Mouse (Mus musculus): ENCODE data around the gene Ddhd1. TPM values are rescaled to one million over a fixed set of nuclear protein-coding genes. Genes with fewer than 3 reads are reported as not detected.

Ddhd1 gene
- polyA plus RNA-seq, 1 experiment from 2014 or later, result 17.9 TPM

- H3K4me2 ChIP-seq (replicated peaks), result no peak overlapping the region
- no peak overlapping the region for H3K27ac ChIP-seq
- H3K4me1 ChIP-seq, result no peaks in the 10 kb centered on the region
- WGBS, result 94% methylated on average over 1 of the region's 1 CpGs
- H3K9me3 ChIP-seq (replicated peaks), result no peaks in the 10 kb centered on the region
- no peaks in the 10 kb centered on the region for H3K36me3 ChIP-seq
- H3K4me3 ChIP-seq, result no peak overlapping the region
- no peak overlapping the region for H3K9ac ChIP-seq
- ATAC-seq (ENCODE audit: low FRiP score), result no peak
- no peaks in the 10 kb centered on the region for H3K27me3 ChIP-seq
These were observed 98.9 kb downstream of the Ddhd1 start for GRCm38 (mm10) chr14:45559018-45559417.

DNA sequence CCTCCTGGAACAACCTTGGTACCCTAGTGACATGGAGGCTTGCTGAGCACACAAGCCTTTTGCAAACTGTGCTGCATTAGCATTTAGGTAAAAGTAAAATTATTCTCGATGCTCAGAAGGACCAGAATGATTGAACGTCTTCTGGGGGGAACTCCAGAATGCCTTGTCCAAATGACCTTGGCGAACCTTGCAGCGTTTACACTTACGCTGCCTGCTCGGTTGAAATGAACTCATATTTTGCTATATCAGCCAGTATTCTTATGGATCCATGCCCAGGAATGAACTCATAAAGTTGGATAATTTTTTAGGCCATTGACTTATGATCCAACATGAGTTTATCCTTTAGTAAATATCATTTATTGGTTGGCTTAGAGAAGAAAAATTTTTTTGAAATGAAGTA lies 103.6 kb downstream of the Ddhd1 start:
- 90% methylated on average over 6 of the region's 6 CpGs for WGBS
- ATAC-seq (ENCODE audit: low FRiP score), result no peak
- H3K36me3 ChIP-seq, result no peaks in the 10 kb centered on the region
- H3K4me1 ChIP-seq, result no peaks in the 10 kb centered on the region
- H3K27me3 ChIP-seq, result no peaks in the 10 kb centered on the region
- H3K4me3 ChIP-seq, result no peak overlapping the region
- no peaks in the 10 kb centered on the region for H3K9me3 ChIP-seq (replicated peaks)
- no peak overlapping the region for H3K27ac ChIP-seq
- no peak overlapping the region for H3K4me2 ChIP-seq (replicated peaks)
- no peak overlapping the region for H3K9ac ChIP-seq

DNA sequence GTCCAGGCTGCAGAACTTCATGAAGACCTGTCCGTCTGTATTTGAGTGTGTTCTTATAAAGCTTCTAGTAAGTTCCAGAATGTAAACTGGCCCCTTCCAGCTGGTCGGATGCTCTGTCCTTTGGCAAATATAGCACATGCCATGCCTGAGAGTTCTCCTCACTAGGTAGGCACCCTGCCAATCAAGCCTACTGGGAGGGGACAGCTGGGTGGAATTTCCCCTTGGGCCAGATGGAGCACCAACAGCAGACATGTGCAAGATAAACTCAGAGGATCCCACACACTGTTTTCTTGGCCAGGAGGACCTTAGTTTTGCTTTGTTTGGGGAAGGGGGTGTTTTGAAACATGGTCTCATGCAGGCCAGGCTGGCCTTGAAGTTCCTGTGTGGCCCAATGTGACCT lies 104.1 kb downstream of the Ddhd1 start:
- ATAC-seq (ENCODE audit: low FRiP score), result no peak

DNA sequence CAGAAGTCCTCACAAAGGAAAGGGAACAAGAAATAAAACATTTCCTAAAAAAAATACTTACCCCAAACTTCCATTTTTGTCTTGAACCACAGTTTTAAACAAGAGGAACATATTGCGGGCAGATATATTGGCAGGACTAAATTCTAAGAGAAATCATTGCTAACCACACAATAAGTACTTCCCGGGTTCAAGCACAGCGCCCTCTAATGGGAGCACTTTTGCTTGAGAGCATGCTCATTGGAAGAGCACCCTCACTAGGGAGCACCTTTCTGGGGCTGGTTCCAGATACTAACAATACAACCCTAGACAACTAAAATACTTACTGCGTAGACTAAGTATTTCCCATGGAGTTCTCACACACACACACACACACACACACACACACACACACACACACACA lies 105.5 kb downstream of the Ddhd1 start:
- H3K36me3 ChIP-seq, result no peaks in the 10 kb centered on the region
- H3K27ac ChIP-seq, result no peak overlapping the region
- H3K9ac ChIP-seq, result no peak overlapping the region
- 81% methylated on average over 4 of the region's 4 CpGs for WGBS
- ATAC-seq (ENCODE audit: low FRiP score), result no peak
- no peaks in the 10 kb centered on the region for H3K27me3 ChIP-seq
- H3K9me3 ChIP-seq (replicated peaks), result no peaks in the 10 kb centered on the region
- no peak overlapping the region for H3K4me2 ChIP-seq (replicated peaks)
- no peaks in the 10 kb centered on the region for H3K4me1 ChIP-seq
- H3K4me3 ChIP-seq, result no peak overlapping the region

More for the DNA sequence above, 104.1 kb downstream of the Ddhd1 start:
- Histone ChIP-seq H3K27ac (no peak overlapping the region), H3K9ac (no peak overlapping the region), H3K4me3 (no peak overlapping the region), H3K4me2 (replicated peaks) (no peak overlapping the region), H3K36me3 (no peaks in the 10 kb centered on the region), H3K9me3 (replicated peaks) (no peaks in the 10 kb centered on the region), H3K4me1 (no peaks in the 10 kb centered on the region), H3K27me3 (no peaks in the 10 kb centered on the region)
- 83% methylated on average over 2 of the region's 2 CpGs for WGBS

- H3K4me2 ChIP-seq (replicated peaks), result peak overlapping the region; percentile 28
- no peaks in the 10 kb centered on the region for H3K9me3 ChIP-seq (replicated peaks)
- no peaks in the 10 kb centered on the region for H3K36me3 ChIP-seq
- no peak overlapping the region for H3K9ac ChIP-seq
- no peak overlapping the region for H3K27ac ChIP-seq
- 56% methylated on average over 17 of the region's 17 CpGs for WGBS
- H3K4me1 ChIP-seq, result no peaks in the 10 kb centered on the region
- no peak overlapping the region for H3K4me3 ChIP-seq
- ATAC-seq (ENCODE audit: low FRiP score), result peak; percentile 91
- no peaks in the 10 kb centered on the region for H3K27me3 ChIP-seq
These were observed 106.7 kb downstream of the Ddhd1 start for GRCm38 (mm10) chr14:45551121-45551768.

DNA sequence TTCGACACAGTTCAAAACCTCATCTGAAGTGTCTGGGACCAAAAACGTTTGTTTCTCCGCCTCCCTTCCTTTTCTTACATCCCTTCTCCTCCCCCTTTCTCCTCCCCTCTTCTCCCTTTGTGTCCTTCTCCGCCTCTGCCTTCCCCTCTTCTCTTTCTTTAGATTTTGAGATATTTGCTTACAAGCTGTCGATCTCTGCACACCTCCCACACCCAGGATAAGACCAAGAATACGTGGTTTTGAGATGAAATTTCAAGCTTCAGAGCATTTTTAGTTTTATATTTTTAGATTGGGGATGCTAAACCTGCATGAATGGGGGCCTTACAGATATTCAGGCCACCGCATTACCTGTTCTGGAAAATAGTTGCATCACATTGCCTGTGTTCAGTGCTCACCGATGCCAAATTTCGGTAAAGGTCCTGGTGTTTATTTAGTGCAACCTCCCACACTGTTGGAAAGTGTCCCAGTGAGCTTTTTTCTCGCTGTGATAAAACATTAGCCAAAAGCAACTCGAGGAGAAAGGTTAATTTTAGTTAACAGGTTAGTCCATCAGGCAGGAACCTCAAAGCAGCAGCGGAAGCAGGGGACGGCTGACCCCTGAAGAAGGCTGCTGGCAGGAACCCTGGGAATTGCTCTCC lies 107.8 kb downstream of the Ddhd1 start:
- Histone ChIP-seq H3K9me3 (replicated peaks) (no peaks in the 10 kb centered on the region), H3K4me2 (replicated peaks) (no peak overlapping the region), H3K4me1 (no peaks in the 10 kb centered on the region), H3K9ac (no peak overlapping the region), H3K36me3 (no peaks in the 10 kb centered on the region), H3K27ac (no peak overlapping the region), H3K4me3 (no peak overlapping the region), H3K27me3 (no peaks in the 10 kb centered on the region)
- 80% methylated on average over 13 of the region's 13 CpGs for WGBS
- no peak for ATAC-seq (ENCODE audit: low FRiP score)

DNA sequence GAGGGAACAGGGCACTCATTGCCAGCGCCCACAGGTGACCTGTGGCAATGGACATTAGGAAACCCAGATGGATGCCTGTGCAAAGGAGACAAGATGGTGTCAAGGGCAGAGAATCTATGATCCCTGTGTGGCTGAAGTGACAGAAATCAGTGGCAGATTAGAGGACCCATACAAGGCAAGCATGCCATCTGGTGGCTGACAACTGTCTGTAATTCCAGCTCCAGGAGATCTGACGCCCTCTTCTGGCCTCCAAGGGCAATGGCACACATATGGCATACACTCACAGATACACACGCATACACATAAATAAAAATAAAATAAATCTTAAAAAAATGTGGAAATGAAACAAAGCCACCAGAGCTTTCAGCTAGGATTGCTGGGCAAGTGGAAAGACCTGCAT lies 109.8 kb downstream of the Ddhd1 start:
- Histone ChIP-seq H3K4me3 (no peak overlapping the region), H3K27me3 (no peaks in the 10 kb centered on the region), H3K4me2 (replicated peaks) (no peak overlapping the region), H3K9ac (no peak overlapping the region), H3K9me3 (replicated peaks) (no peaks in the 10 kb centered on the region), H3K36me3 (no peaks in the 10 kb centered on the region), H3K4me1 (no peaks in the 10 kb centered on the region), H3K27ac (no peak overlapping the region)
- 78% methylated on average over 3 of the region's 3 CpGs for WGBS
- no peak for ATAC-seq (ENCODE audit: low FRiP score)

DNA sequence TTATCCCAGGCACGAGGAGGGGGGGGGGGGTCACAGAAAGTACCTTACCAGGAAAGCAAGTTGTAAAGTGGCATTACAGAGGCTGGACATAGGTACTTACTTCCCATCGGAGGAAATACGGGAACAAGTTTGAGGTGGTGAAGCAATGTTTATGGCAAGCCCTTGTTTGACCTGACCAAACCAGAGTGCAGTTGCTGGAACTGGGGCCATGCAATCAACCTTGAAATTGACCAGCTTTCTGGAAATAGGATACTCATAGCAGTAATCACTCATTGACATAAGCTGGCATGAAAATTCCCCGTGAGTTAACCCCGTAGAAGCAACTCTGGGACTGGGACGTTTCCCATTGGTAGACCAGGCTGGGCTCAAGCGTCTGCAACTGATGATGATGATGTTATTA lies 113.0 kb downstream of the Ddhd1 start:
- ATAC-seq (ENCODE audit: low FRiP score), result no peak
- Histone ChIP-seq H3K27ac (no peak overlapping the region), H3K27me3 (no peaks in the 10 kb centered on the region), H3K4me3 (no peak overlapping the region), H3K4me1 (0 out of 2 replicates have a peak, but pooled peaks cover 2% of the 10 kb centered on the region), H3K36me3 (no peaks in the 10 kb centered on the region), H3K4me2 (replicated peaks) (no peak overlapping the region), H3K9me3 (replicated peaks) (no peaks in the 10 kb centered on the region), H3K9ac (no peak overlapping the region)
- 91% methylated on average over 7 of the region's 7 CpGs for WGBS

GRCm38 (mm10) chr14:45544026-45544425 lies 113.9 kb downstream of the Ddhd1 start:
- Histone ChIP-seq H3K9me3 (replicated peaks) (no peaks in the 10 kb centered on the region), H3K4me2 (replicated peaks) (no peak overlapping the region), H3K4me1 (0 out of 2 replicates have a peak, but pooled peaks cover 2% of the 10 kb centered on the region), H3K9ac (no peak overlapping the region), H3K4me3 (no peak overlapping the region), H3K27me3 (no peaks in the 10 kb centered on the region), H3K27ac (no peak overlapping the region), H3K36me3 (no peaks in the 10 kb centered on the region)
- no peak for ATAC-seq (ENCODE audit: low FRiP score)
- WGBS, result 86% methylated on average over 5 of the region's 6 CpGs

- Histone ChIP-seq H3K9me3 (replicated peaks) (no peaks in the 10 kb centered on the region), H3K9ac (no peak overlapping the region), H3K4me1 (0 out of 2 replicates have a peak, but pooled peaks cover 2% of the 10 kb centered on the region), H3K36me3 (no peaks in the 10 kb centered on the region), H3K27me3 (no peaks in the 10 kb centered on the region), H3K4me2 (replicated peaks) (no peak overlapping the region), H3K4me3 (no peak overlapping the region), H3K27ac (peak overlapping the region; percentile 17; the same call in 1 of the 2 replicates)
- 46% methylated on average over 12 of the region's 12 CpGs for WGBS
- peak; percentile 72 for ATAC-seq (ENCODE audit: low FRiP score)
These were observed 118.1 kb downstream of the Ddhd1 start for GRCm38 (mm10) chr14:45539659-45540468.

Data from hindbrain, embryonic 12.5 days (tissue).